Mouse (Mus musculus) layer of hippocampus, postnatal 10 days (tissue): ENCODE results near the gene Gm9945. TPM values are rescaled to one million over a fixed set of nuclear protein-coding genes. Genes with fewer than 3 reads are reported as not detected.

Experiments
- DNase-seq, 2 experiments: peaks; one replicate each; pipeline ENCODE4 v3.0.0; 2021; ENCODE audit warnings: low spot score in 2 of 2
- total RNA-seq, 2 experiments: library from RNA; stranded (reverse); gene quantifications; 2 replicates each; pipeline ENCODE4 v1.2.3; 2021

Gm9945 gene
- total RNA-seq, 2 experiments from 2014 or later, result 1.1 to 1.5 TPM

- DNase-seq, result no peak
Observed at GRCm38 (mm10) chr11:53460192-53460591, 19.8 kb upstream of the Gm9945 start.

GRCm38 (mm10) chr11:53461727-53462126, 18.2 kb upstream of the Gm9945 start:
- no peak for DNase-seq

GRCm38 (mm10) chr11:53463551-53464424, 16.2 kb upstream of the Gm9945 start:
- peak in 1 of 2 experiments; percentile 27 for DNase-seq

- DNase-seq, result peak; percentile 90 to 91
Observed at GRCm38 (mm10) chr11:53466231-53466971, 13.6 kb upstream of the Gm9945 start.

GRCm38 (mm10) chr11:53469294-53469967, 10.5 kb upstream of the Gm9945 start:
- DNase-seq, result no peak

- peak; percentile 97 for DNase-seq
Observed at GRCm38 (mm10) chr11:53469968-53470695, 9.8 kb upstream of the Gm9945 start, which contains the start of gene Gm9837. TSS of gene Gm9837 (minus strand) at chr11:53470479.

GRCm38 (mm10) chr11:53472709-53473108, 7.3 kb upstream of the Gm9945 start:
- DNase-seq, result no peak

- no peak for DNase-seq
Observed at GRCm38 (mm10) chr11:53475620-53476019, 4.3 kb upstream of the Gm9945 start.

GRCm38 (mm10) chr11:53477833-53478232, 2.1 kb upstream of the Gm9945 start:
- DNase-seq, result no peak

- peak in 1 of 2 experiments; percentile 40 for DNase-seq
Observed at GRCm38 (mm10) chr11:53478383-53479170, 1.4 kb upstream of the Gm9945 start.

- peak in 1 of 2 experiments; percentile 42 for DNase-seq
Observed at GRCm38 (mm10) chr11:53479171-53479782, 689 bp upstream of the Gm9945 start.

GRCm38 (mm10) chr11:53481088-53481730, 1.2 kb downstream of the Gm9945 start:
- DNase-seq, result no peak

GRCm38 (mm10) chr11:53483159-53483891, 3.4 kb downstream of the Gm9945 start:
- no peak for DNase-seq

- DNase-seq, result no peak
Observed at GRCm38 (mm10) chr11:53485719-53486118, 5.8 kb downstream of the Gm9945 start.

GRCm38 (mm10) chr11:53486351-53486750, 6.4 kb downstream of the Gm9945 start:
- DNase-seq, result no peak

- DNase-seq, result no peak
Observed at GRCm38 (mm10) chr11:53486822-53487594, 7.0 kb downstream of the Gm9945 start.

GRCm38 (mm10) chr11:53489007-53489406, 9.0 kb downstream of the Gm9945 start:
- no peak for DNase-seq

- no peak for DNase-seq
Observed at GRCm38 (mm10) chr11:53489421-53489820, 9.5 kb downstream of the Gm9945 start.
